In the genomic region with DNA sequence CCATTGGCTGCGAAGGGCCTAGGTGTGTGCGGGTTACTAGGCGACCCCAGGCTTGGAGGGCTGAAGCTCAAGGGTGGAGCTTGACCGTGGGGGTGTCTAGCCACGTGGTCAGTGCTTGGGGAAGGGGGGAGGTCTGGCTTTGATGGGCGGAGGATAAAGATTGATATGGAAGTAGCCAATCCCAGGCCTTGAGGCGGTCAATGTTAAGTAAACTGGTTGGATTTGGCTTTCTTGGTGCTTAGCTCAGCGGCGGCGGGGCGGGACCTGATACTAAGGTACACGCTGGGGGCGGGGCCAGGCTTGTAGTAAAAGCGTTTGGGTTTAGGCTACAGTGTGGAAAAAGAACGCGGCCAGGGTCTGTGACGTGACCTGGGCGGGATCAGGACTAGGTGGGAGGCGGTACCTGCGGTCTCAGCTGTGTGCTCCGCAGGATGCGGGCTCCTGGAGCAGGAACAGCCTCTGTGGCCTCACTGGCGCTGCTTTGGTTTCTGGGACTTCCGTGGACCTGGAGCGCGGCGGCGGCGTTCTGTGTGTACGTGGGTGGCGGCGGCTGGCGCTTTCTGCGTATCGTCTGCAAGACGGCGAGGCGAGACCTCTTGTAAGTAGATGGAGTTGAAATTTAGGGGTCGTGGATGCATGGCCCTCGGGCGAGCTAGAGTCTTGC, we compare ENCODE assay signal across 8 mouse cellular contexts. TPM values are rescaled to one million over a fixed set of nuclear protein-coding genes. Genes with fewer than 3 reads are reported as not detected.
DNase-seq lines count a peak whose midpoint lies in the region; ATAC-seq lines count a peak whose summit lies in the region.

No protein-coding gene starts in this region.

- H3K27me3 ChIP-seq in hindbrain, embryonic 13.5 days = peaks cover 30% of the 10 kb centered on the region

- H3K9ac ChIP-seq in hindbrain, embryonic 13.5 days = peak overlapping the region; percentile 82

- peak; percentile 88 for ATAC-seq in hindbrain, embryonic 13.5 days (ENCODE audit: low FRiP score)

- no peaks in the 10 kb centered on the region; the same call in 1 of the 2 replicates for H3K36me3 ChIP-seq in hindbrain, embryonic 13.5 days

- peak overlapping the region; percentile 81 for H3K4me2 ChIP-seq in hindbrain, embryonic 13.5 days

- DNase-seq in MN1 (ENCODE audit: low spot score) = peak; percentile 99
- peak; percentile 99 for DNase-seq in cerebellum, adult 9-10 months
- DNase-seq in frontal cortex, postnatal 14 days (ENCODE audit: low spot score in 2 of 2) = peak; percentile 96
- DNase-seq in layer of hippocampus, postnatal 14 days (ENCODE audit: low spot score in 2 of 2) = peak; percentile 94 to 97
- peak; percentile 94 for DNase-seq in lung, postnatal 10 days
- peak; percentile 91 for DNase-seq in ovary, postnatal 36 days (ENCODE audit: low spot score)
- DNase-seq in thymus, postnatal 14 days = peak; percentile 91

- H3K4me3 ChIP-seq in hindbrain, embryonic 13.5 days = peak overlapping the region; percentile 56

- peaks cover 43% of the 10 kb centered on the region for H3K4me1 ChIP-seq in hindbrain, embryonic 13.5 days (replicated peaks)

- peak overlapping the region; percentile 83 for H3K27ac ChIP-seq in hindbrain, embryonic 13.5 days

- WGBS in hindbrain, embryonic 13.5 days = under 1% methylated on average over 41 of the region's 41 CpGs

- H3K9me3 ChIP-seq in hindbrain, embryonic 13.5 days = no peaks in the 10 kb centered on the region

RNA-seq across cellular contexts. Expression of a gene that starts 1.7 kb away (rescaled TPM):
- polyA plus RNA-seq in hindbrain, embryonic 13.5 days (2015; fragmentation: Nextera tagmentation; extraction: Ambion mirVana) = 78.5 and 81.9 TPM in 2 replicates
- 100 to 1,000 TPM in 1 of 2 experiments, 10 to 100 TPM in 1; 90.9 to 101 TPM for total RNA-seq in layer of hippocampus, postnatal 14 days (2021)

RNA-seq across cellular contexts. Expression of a gene that starts 4.0 kb away (rescaled TPM):
- not detected in 2 replicates for polyA plus RNA-seq in hindbrain, embryonic 13.5 days (2015; fragmentation: Nextera tagmentation; extraction: Ambion mirVana)
- total RNA-seq in layer of hippocampus, postnatal 14 days (2021) = under 1 TPM; 0.12 to 0.21 TPM

RNA-seq across cellular contexts. Expression of a gene that starts 11.8 kb away (rescaled TPM):
- 0.19 TPM in 1 of 2 replicates, not detected in the other for polyA plus RNA-seq in hindbrain, embryonic 13.5 days (2015; fragmentation: Nextera tagmentation; extraction: Ambion mirVana)
- total RNA-seq in layer of hippocampus, postnatal 14 days (2021) = under 1 TPM in 1 of 2 experiments, not detected in 1; 0.35 TPM

RNA-seq across cellular contexts. Expression of a gene that starts 21.6 kb away (rescaled TPM):
- 197 and 204 TPM in 2 replicates for polyA plus RNA-seq in hindbrain, embryonic 13.5 days (2015; fragmentation: Nextera tagmentation; extraction: Ambion mirVana)
- 10 to 100 TPM; 59.0 to 61.6 TPM for total RNA-seq in layer of hippocampus, postnatal 14 days (2021)

RNA-seq across cellular contexts. Expression of a gene that starts 27.0 kb away (rescaled TPM):
- polyA plus RNA-seq in hindbrain, embryonic 13.5 days (2015; fragmentation: Nextera tagmentation; extraction: Ambion mirVana) = 6.9 and 8.2 TPM in 2 replicates
- 1 to 10 TPM; 2.6 to 2.7 TPM for total RNA-seq in layer of hippocampus, postnatal 14 days (2021)

Comparison
In these comparisons a context has a peak if more than half of its experiments do, and no peak if none do; other contexts are left out.
1. Peak in every context shown above with its lines: DNase-seq, ATAC-seq, H3K4me3 ChIP-seq and H3K27ac ChIP-seq.